Mouse (Mus musculus): Measurements from ENCODE around the gene Prg2.

DNA sequence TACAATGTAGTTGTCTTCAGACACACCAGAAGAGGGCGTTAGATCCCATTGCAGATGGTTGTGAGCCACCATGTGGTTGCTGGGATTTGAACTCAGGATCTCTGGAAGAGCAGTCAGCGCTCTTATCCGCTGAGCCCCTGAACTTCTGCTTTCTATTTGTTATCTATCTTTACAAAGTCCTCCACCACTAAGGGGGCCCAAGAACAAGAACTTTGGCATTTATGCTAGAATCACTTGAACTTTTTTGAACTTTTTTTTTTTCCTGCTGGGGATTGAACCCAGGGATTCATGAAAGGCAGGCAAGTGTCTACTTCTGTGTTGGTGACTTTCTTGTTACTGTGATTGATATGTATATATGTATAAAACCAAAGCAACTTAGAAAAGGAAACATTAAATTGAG, 41.0 kb upstream of the Prg2 start:
- TF ChIP-seq GATA1 (IDR thresholded peaks at IDR 0.05; ENCODE audit: low read length) (no peak), TAL1 (IDR thresholded peaks at IDR 0.05; ENCODE audit: low read length) (no peak)

Data from erythroblast, embryonic 14.5 days (primary cell).